Mouse (Mus musculus): Measurements from ENCODE around the gene Traf4.

The Traf4 gene

DNA sequence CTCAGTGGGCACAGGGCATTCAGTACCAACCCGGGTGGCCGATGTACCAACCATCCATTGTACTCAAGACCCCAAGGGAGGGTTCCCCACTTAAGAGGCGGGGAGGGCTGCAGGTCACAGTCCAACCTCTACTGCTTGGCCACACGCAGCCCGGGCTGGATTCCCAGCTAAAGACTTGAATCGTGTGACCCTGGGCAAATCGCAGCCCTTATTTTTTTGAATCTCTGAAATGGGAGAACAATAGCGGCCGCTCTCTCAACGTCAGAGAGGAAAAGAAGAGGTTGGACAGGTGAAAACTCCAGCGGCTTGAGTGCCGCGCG lies 825 bp downstream of the Traf4 start:
- ChIA-PET CTCF (interaction anchor here in 3 of 4 experiments (0.7 to 5.2 kb wide), 6 partner anchors 8 to 427 kb away, joined by 3 to 28 read pairs (median 5); partner anchors contain the start of genes Nek8 (in 1 of the 3) and Tlcd1 (in 1 of the 3)), POLR2A (interaction anchor here in 3 of 4 experiments (0.9 to 19.7 kb wide), 15 partner anchors 11 to 260 kb away, joined by 3 to 461 read pairs (median 5); partner anchors contain the start of genes Nek8 (in 2 of the 3), Rpl23a (in 2 of the 3), Tlcd1 (in 2 of the 3) and Eral1 (in 1 of the 3))

DNA sequence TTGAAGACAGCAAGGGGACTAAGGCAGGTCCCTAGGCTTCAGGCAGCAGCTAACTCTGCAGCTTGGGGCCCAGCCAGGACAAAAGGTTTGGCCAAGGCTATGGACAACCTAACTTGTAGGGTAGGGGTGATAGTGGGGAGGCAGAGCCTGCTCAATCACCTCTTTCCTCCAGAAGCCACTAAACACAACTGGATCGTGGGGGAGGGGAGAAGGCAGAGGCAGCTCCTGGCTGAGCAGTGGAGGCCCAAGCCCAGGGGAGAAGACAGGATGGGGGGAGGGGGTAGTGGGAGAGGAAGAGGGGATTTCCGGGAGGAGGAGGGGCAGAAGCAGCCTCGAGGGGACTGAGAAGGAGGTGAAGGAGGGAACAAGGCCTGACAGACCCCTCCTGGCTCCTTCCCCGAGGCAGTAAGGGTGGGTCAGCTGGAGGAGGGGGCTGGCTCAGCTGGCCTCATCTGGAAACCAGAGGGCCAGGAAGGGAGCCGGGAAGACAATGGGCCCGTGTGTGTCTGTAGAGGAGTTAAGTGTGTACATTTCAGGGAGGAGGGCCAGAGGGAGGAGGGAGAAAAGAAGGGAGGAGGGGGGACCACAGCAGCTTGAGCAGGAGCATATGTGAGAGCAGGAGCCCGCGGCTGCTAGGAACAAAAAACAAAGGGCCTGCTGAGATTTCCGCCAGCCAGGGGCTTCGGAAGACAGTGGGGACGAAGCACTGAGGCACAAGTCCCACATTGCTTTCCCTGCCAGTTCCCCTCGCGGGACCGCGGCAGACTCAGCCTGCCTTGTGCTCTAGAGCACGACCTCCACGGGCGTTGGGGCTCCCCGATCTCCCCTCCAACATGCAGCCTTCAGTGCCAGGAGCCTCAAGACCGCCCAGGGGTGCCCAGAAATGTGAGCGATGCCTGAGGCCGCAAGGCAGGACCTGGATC lies 1.4 kb downstream of the Traf4 start:
- CTCF ChIA-PET: interaction anchor here (0.6 to 5.2 kb wide), 16 partner anchors 8 to 426 kb away, joined by 3 to 28 read pairs (median 4); partner anchors contain the start of genes Dhrs13 (in 1 of the 4), Nek8 (in 1 of the 4), Rpl23a (in 1 of the 4) and Tlcd1 (in 1 of the 4)

DNA sequence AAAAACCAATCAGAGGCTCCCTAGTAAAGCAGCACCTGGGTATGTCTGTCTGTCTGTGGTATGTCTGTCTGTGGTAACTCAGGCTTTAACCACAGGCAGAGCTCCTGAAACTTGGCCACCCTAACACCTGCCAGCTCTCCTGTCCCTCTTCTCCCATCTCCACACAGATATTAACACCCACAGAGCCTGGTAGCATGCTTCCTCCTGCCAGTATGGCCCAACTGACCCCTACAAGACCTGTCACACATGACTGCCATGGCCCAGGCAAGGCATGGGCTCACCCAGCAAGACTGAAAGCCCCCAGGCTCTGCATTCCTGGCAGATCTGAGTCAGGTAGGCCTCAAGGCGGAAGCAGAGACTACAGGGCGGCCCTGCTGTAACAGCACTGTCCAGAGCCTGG lies 2.3 kb downstream of the Traf4 start:
- CTCF ChIA-PET: interaction anchor here (0.6 to 2.1 kb wide), 12 partner anchors 9 to 236 kb away, joined by 3 to 15 read pairs (median 4); partner anchors contain the start of genes Dhrs13 (in 1 of the 4) and Rpl23a (in 1 of the 4)
- POLR2A ChIA-PET: interaction anchor here in 3 of 4 experiments (0.6 to 19.7 kb wide), 33 partner anchors 8 to 424 kb away, joined by 3 to 461 read pairs (median 4); partner anchors contain the start of genes Nek8 (in 3 of the 3), Tlcd1 (in 3 of the 3), Rpl23a (in 2 of the 3) and Eral1 (in 1 of the 3)

More for the DNA sequence above, 1.4 kb downstream of the Traf4 start:
- POLR2A ChIA-PET: interaction anchor here (0.6 to 19.7 kb wide), 40 partner anchors 8 to 476 kb away, joined by 3 to 461 read pairs (median 4); partner anchors contain the start of genes Nek8 (in 3 of the 4), Tlcd1 (in 3 of the 4), Rpl23a (in 2 of the 4) and Eral1 (in 1 of the 4)

- POLR2A ChIA-PET: interaction anchor here in 3 of 4 experiments (1.2 to 19.7 kb wide), 12 partner anchors 9 to 178 kb away, joined by 3 to 461 read pairs (median 4); partner anchors contain the start of genes Rpl23a (in 3 of the 3), Nek8 (in 2 of the 3), Tlcd1 (in 2 of the 3) and Fam222b (in 1 of the 3)
- CTCF ChIA-PET: interaction anchor here in 3 of 4 experiments (1.1 to 5.6 kb wide), 5 partner anchors 8 to 178 kb away, joined by 3 to 85 read pairs (median 5); partner anchors contain the start of gene Dhrs13 (in 1 of the 3)
Measured at GRCm38 (mm10) chr11:78162504-78162903, 2.9 kb downstream of the Traf4 start.

- CTCF ChIA-PET: interaction anchor here in 2 of 4 experiments (1.0 to 5.6 kb wide), 3 partner anchors 9 to 16 kb away, joined by 3 to 85 read pairs (median 4); no protein-coding TSS in a partner anchor
- POLR2A ChIA-PET: interaction anchor here (0.7 to 19.7 kb wide), 12 partner anchors 9 to 178 kb away, joined by 3 to 461 read pairs (median 4); partner anchors contain the start of genes Rpl23a (in 3 of the 4), Nek8 (in 2 of the 4), Tlcd1 (in 2 of the 4) and Eral1 (in 1 of the 4)
Measured at GRCm38 (mm10) chr11:78161968-78162367, 3.4 kb downstream of the Traf4 start.

GRCm38 (mm10) chr11:78161169-78161568 lies 4.2 kb downstream of the Traf4 start:
- POLR2A ChIA-PET: interaction anchor here in 2 of 4 experiments (1.1 to 19.7 kb wide), 7 partner anchors 8 to 177 kb away, joined by 3 to 461 read pairs (median 5); partner anchors contain the start of genes Nek8 (in 2 of the 2), Rpl23a (in 2 of the 2), Tlcd1 (in 2 of the 2) and Eral1 (in 1 of the 2)

GRCm38 (mm10) chr11:78160675-78161074 lies 4.7 kb downstream of the Traf4 start:
- ChIA-PET POLR2A (interaction anchor here in 3 of 4 experiments (0.6 to 19.7 kb wide), 12 partner anchors 7 to 179 kb away, joined by 3 to 461 read pairs (median 5); partner anchors contain the start of genes Nek8 (in 2 of the 3), Rpl23a (in 2 of the 3), Tlcd1 (in 2 of the 3) and Phf12 (in 1 of the 3)), CTCF (interaction anchor here (0.6 to 5.6 kb wide), 9 partner anchors 10 to 141 kb away, joined by 3 to 85 read pairs (median 8); partner anchors contain the start of genes Nek8 (in 1 of the 4) and Tlcd1 (in 1 of the 4))

More at GRCm38 (mm10) chr11:78161169-78161568, 4.2 kb downstream of the Traf4 start:
- CTCF ChIA-PET: interaction anchor here in 2 of 4 experiments (0.6 to 5.6 kb wide), 5 partner anchors 9 to 61 kb away, joined by 3 to 85 read pairs (median 4); no protein-coding TSS in a partner anchor

- ChIA-PET CTCF (interaction anchor here (0.6 to 5.6 kb wide), 13 partner anchors 10 to 189 kb away, joined by 3 to 85 read pairs (median 7); partner anchors contain the start of genes Nek8 (in 2 of the 4), Tlcd1 (in 2 of the 4) and Eral1 (in 1 of the 4)), POLR2A (interaction anchor here in 3 of 4 experiments (0.6 to 19.7 kb wide), 11 partner anchors 7 to 178 kb away, joined by 3 to 461 read pairs (median 5); partner anchors contain the start of genes Nek8 (in 2 of the 3), Rpl23a (in 2 of the 3), Tlcd1 (in 2 of the 3) and Phf12 (in 1 of the 3))
Measured at GRCm38 (mm10) chr11:78160171-78160570, 5.2 kb downstream of the Traf4 start.

DNA sequence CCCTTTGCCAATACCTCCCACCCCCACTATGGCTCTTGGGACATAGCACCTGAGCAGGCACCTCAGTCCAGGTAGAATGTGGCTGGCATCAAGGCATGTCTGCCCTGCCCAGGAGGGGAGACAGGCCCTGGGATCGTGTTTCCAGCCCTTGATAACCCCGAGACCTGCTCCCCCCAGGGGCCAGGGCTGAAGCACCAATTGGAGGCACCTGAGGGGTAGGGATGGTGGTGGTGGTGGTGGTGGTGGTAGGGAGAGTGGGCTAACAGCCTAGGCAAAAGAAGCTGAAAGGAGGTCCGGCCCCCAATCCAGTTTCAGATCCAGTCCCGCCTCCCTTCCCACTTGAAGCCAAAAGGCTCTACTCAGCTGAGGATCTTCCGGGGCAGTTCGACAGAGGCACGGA lies 5.8 kb downstream of the Traf4 start:
- ChIA-PET CTCF (interaction anchor here (0.6 to 5.6 kb wide), 25 partner anchors 11 to 188 kb away, joined by 3 to 85 read pairs (median 5); partner anchors contain the start of genes Nek8 (in 2 of the 4), Tlcd1 (in 2 of the 4), Dhrs13 (in 1 of the 4) and Eral1 (in 1 of the 4)), POLR2A (interaction anchor here (0.6 to 19.7 kb wide), 17 partner anchors 8 to 178 kb away, joined by 3 to 461 read pairs (median 4); partner anchors contain the start of genes Nek8 (in 2 of the 4), Rpl23a (in 2 of the 4), Tlcd1 (in 2 of the 4) and Phf12 (in 1 of the 4))

DNA sequence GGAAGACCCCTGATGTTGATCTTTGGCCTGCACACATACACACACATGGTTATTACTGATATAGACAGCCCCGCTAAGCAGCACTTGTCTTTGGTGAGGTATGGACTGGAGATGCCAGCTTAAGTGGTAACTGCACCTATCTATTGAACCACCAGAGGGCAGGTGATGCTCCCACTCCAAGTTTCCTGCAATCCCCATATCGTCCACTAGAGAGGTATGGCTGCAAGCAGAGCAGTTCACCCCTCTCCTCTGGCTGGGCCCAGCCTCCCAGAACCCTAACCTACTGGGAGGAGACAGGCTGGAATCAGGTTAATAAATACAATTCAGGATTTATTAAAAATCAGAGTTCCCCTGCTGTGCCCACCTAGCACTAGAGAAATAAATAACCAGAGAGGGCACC lies 6.3 kb downstream of the Traf4 start:
- POLR2A ChIA-PET: interaction anchor here (0.6 to 19.7 kb wide), 21 partner anchors 8 to 177 kb away, joined by 3 to 461 read pairs (median 4); partner anchors contain the start of genes Rpl23a (in 3 of the 4), Nek8 (in 2 of the 4), Tlcd1 (in 2 of the 4) and Fam222b (in 1 of the 4)
- CTCF ChIA-PET: interaction anchor here (0.6 to 5.6 kb wide), 35 partner anchors 11 to 188 kb away, joined by 3 to 85 read pairs (median 4); partner anchors contain the start of genes Nek8 (in 2 of the 4), Tlcd1 (in 2 of the 4), Dhrs13 (in 1 of the 4) and Fam222b (in 1 of the 4)

DNA sequence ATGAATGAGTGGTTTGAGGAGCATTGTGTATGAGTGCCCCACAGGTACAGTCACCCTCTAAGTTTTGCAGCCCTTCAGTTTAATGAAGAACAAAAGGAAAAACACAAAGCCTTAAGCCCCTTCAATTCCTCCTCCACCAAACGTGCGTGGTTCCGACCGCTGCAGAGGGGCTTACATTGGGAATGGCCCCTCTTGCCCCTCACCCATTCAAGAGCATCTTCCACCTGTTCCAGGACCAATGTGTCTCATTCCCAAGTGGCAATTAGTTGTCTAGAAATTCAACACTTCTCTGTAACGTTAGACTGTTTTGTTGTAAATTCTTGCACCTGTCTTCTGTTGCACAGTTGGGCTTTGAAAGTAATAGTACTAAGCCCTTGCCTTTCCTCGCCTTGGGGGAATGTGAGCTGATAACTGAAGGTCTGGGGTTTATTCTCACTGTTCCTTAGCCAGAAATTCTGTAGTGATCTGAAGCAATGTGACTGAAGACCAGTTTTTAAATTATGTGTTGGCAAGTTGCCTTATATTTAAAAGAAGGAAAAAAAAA lies 9.2 kb downstream of the Traf4 start:
- ChIA-PET CTCF (interaction anchor here in 2 of 4 experiments (0.7 to 2.4 kb wide), 3 partner anchors 15 to 701 kb away, joined by 3 to 12 read pairs (median 5); no protein-coding TSS in a partner anchor), POLR2A (interaction anchor here in 2 of 4 experiments (0.7 to 19.7 kb wide), 8 partner anchors 8 to 61 kb away, joined by 3 to 461 read pairs (median 4); partner anchors contain the start of genes Nek8 (in 2 of the 2), Rpl23a (in 2 of the 2), Tlcd1 (in 2 of the 2) and Fam222b (in 1 of the 2))

GRCm38 (mm10) chr11:78155674-78156073 lies 9.7 kb downstream of the Traf4 start:
- CTCF ChIA-PET: interaction anchor here in 2 of 4 experiments (0.7 to 2.4 kb wide), 4 partner anchors 16 to 702 kb away, joined by 3 to 12 read pairs (median 4); no protein-coding TSS in a partner anchor
- POLR2A ChIA-PET: interaction anchor here in 3 of 4 experiments (0.9 to 18.3 kb wide), 9 partner anchors 8 to 75 kb away, joined by 3 to 438 read pairs (median 4); partner anchors contain the start of genes Nek8 (in 2 of the 3), Rpl23a (in 2 of the 3), Tlcd1 (in 2 of the 3) and Eral1 (in 1 of the 3)

DNA sequence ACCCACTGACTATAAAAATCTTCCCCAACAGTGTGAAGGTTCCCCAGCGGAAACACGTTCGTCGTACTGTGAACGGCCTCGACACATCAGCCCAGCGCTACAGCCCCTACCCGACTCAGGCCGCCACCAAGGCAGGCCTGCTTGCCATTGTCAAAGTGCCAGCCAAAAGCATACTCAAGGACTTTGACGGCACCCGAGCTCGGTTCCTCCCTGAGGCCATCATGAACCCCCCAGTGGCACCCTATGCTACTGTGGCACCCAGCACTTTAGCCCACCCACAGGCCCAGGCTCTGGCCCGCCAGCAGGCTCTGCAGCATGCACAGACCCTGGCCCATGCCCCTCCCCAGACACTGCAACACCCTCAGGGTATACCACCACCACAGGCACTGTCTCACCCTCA lies 11.6 kb downstream of the Traf4 start:
- POLR2A ChIA-PET: interaction anchor here in 3 of 4 experiments (0.5 to 3.4 kb wide), 6 partner anchors 8 to 556 kb away, joined by 3 to 18 read pairs (median 4); partner anchors contain the start of genes Fam222b (in 1 of the 3) and Rpl23a (in 1 of the 3)
- CTCF ChIA-PET: no interaction called here

DNA sequence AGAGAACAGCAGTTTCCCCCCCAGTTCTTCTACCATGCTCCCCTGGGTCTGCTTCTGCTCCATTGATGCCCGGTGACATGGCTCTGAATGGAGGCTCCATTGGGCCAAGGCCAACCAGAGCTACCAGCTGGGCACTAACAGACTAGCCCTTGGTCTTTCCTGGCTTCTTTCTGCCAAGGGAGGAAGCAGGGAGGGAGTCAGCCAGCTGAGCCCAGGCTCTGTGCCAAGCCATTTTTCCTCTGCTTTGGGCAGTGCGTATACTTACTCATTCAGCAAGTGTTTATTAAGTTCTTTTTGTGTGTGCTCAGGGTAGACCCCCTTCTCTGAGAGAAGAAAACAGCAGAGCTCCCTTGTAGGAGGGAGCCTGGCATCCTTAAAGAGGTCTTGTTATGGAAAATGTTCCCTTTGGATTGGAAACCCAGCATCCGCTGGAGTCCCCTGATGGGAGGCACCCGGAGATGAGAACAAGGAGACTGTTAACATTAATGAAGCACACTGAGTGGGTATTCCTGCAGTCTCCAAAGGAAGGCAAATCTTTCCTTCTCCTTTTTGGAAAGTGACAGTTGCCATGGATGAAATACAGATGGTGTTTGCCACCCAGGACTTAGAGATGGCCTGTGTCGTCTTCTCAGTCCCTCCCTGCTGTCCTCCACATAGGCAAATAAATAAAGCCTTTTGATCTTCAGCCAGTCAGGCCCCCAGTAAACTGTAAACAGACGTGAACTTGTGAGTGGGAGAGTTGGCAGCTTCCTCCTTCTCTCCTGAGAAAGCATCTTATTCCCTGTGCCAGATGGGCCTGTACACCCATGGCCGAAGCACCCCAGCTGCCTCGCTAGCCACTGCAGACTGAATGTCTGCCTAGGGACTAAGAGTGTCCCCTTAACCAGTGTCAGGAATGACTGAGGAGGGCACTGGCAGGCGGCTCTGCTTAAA lies 12.8 kb downstream of the Traf4 start:
- POLR2A ChIA-PET: interaction anchor here in 3 of 4 experiments (0.6 to 3.4 kb wide), 14 partner anchors 9 to 1013 kb away, joined by 3 to 18 read pairs (median 3); partner anchors contain the start of genes Rpl23a (in 2 of the 3), Eral1 (in 1 of the 3), Fam222b (in 1 of the 3) and Nek8 (in 1 of the 3)
- CTCF ChIA-PET: interaction anchor here in 2 of 4 experiments (0.5 to 0.6 kb wide), 2 partner anchors 168 to 439 kb away, joined by 3 to 6 read pairs; no protein-coding TSS in a partner anchor
